Mouse (Mus musculus) cerebellum, adult 2 months (tissue): ENCODE measurements at regions not wholly inside any gene's neighbourhood (a gene's known extent, or its start where the extent isn't known, plus 50 kb on each side); places are given as distances from the start of the nearest gene placed in this dataset.

Source experiments
- CTCF ChIP-seq: fragments of 200-500 bp; IDR thresholded peaks from 2 replicates; pipeline ENCODE4 v1.5.1; 2011; ENCODE audit warnings: low read depth, mild to moderate bottlenecking, control low read depth, low read length, moderate library complexity, borderline replicate concordance; ENCODE audit not compliant: insufficient read depth
- POLR2A ChIP-seq: fragments of 200-500 bp; IDR thresholded peaks from 2 replicates; pipeline ENCODE4 v1.6.1; 2011; ENCODE audit warnings: low read length, control low read depth, borderline replicate concordance; ENCODE audit not compliant: insufficient read depth

- TF ChIP-seq CTCF: no peak
- TF ChIP-seq POLR2A: no peak
These were observed 156.7 kb upstream of the Dppa4 start for GRCm38 (mm10) chr16:48126797-48127196.
